Comparison of ENCODE assay signal across 11 mouse cellular contexts in genomic region chr11:6256490-6257072, GRCm38 (mm10). TPM values are rescaled to one million over a fixed set of nuclear protein-coding genes. Genes with fewer than 3 reads are reported as not detected.
A peak's percentile ranks its signal among the peaks of the same experiment; 100 is the strongest.
DNase-seq lines count a peak whose midpoint lies in the region; ATAC-seq and TF ChIP-seq lines count a peak whose summit lies in the region.
"Had no signal": no experiment of that assay in that cellular context is flagged by ENCODE, and none has a peak within 500 bp of the region (broad histone marks: within the 10 kb centered on the region; RNA-seq: fewer than 3 reads in every experiment).

No protein-coding gene starts in this region.

- no peak overlapping the region for H3K27ac ChIP-seq in forebrain, embryonic 11.5 days (ENCODE audit: low read depth, low read length)
- no peak overlapping the region for H3K27ac ChIP-seq in forebrain, embryonic 12.5 days
- H3K27ac ChIP-seq in midbrain, embryonic 15.5 days, result no peak overlapping the region
- H3K27ac ChIP-seq in midbrain, embryonic 14.5 days (replicated peaks; ENCODE audit: low read depth, low read length), result no peak overlapping the region
- no peak overlapping the region for H3K27ac ChIP-seq in kidney, embryonic 14.5 days (ENCODE audit: low read depth, low read length)
- H3K27ac ChIP-seq: heart, embryonic 15.5 days; left cerebral cortex, adult 2 months had no signal

- ATAC-seq in forebrain, embryonic 11.5 days (replicated peaks; ENCODE audit: low FRiP score), result peak; percentile 61
- no peak for ATAC-seq in forebrain, embryonic 12.5 days (ENCODE audit: low FRiP score)
- peak; percentile 40; the same call in 1 of the 2 replicates for ATAC-seq in midbrain, embryonic 15.5 days (replicated peaks)
- ATAC-seq in midbrain, embryonic 14.5 days (ENCODE audit: low FRiP score, low TSS enrichment), result no peak
- ATAC-seq in kidney, embryonic 14.5 days (ENCODE audit: low FRiP score, low TSS enrichment), result peak; percentile 50; the same call in 1 of the 2 replicates

- TF ChIP-seq POLR2A in myocyte (IDR thresholded peaks at IDR 0.05; ENCODE audit: insufficient read length, low read depth), result peak; percentile 38

- DNase-seq in forebrain, embryonic 11.5 days (ENCODE audit: low spot score), result peak; percentile 52
- DNase-seq in midbrain, embryonic 14.5 days, result no peak
- no peak for DNase-seq in cerebellum, postnatal 25 days
- DNase-seq in layer of hippocampus, adult 9-10 months (ENCODE audit: low spot score), result no peak
- DNase-seq: cerebellum, adult 11-12 months had no signal

- peaks cover 16% of the 10 kb centered on the region for H3K36me3 ChIP-seq in forebrain, embryonic 11.5 days (ENCODE audit: control insufficient read depth, insufficient read depth, low read length)
- H3K36me3 ChIP-seq in forebrain, embryonic 12.5 days (replicated peaks), result peaks cover 42% of the 10 kb centered on the region
- peaks cover 32% of the 10 kb centered on the region; the same call in 1 of the 2 replicates for H3K36me3 ChIP-seq in midbrain, embryonic 15.5 days (replicated peaks)
- peaks cover 42% of the 10 kb centered on the region for H3K36me3 ChIP-seq in midbrain, embryonic 14.5 days (ENCODE audit: control insufficient read depth, insufficient read depth, low read length)
- H3K36me3 ChIP-seq in kidney, embryonic 14.5 days (ENCODE audit: control insufficient read depth, insufficient read depth, low read length), result peaks cover 44% of the 10 kb centered on the region
- peaks cover 30% of the 10 kb centered on the region for H3K36me3 ChIP-seq in myocyte (ENCODE audit: control insufficient read depth, insufficient read depth)

- H3K4me2 ChIP-seq in forebrain, embryonic 11.5 days (ENCODE audit: low read depth, low read length, severe bottlenecking), result no peak overlapping the region
- no peak overlapping the region for H3K4me2 ChIP-seq in forebrain, embryonic 12.5 days
- no peak overlapping the region for H3K4me2 ChIP-seq in midbrain, embryonic 15.5 days
- H3K4me2 ChIP-seq in midbrain, embryonic 14.5 days (ENCODE audit: low read length), result no peak overlapping the region
- H3K4me2 ChIP-seq in kidney, embryonic 14.5 days (replicated peaks; ENCODE audit: low read depth, low read length), result no peak overlapping the region
- H3K4me2 ChIP-seq in myocyte (ENCODE audit: low read depth), result no peak overlapping the region
- H3K4me2 ChIP-seq: heart, embryonic 15.5 days had no signal

- no peak overlapping the region for H3ac ChIP-seq in myocyte (ENCODE audit: control insufficient read depth, insufficient read length)

- 66% methylated on average over 6 of the region's 6 CpGs for WGBS in forebrain, embryonic 11.5 days
- WGBS in forebrain, embryonic 12.5 days, result 74% methylated on average over 6 of the region's 6 CpGs
- 74% methylated on average over 6 of the region's 6 CpGs for WGBS in midbrain, embryonic 15.5 days
- WGBS in midbrain, embryonic 14.5 days, result 70% methylated on average over 6 of the region's 6 CpGs
- 71% methylated on average over 6 of the region's 6 CpGs for WGBS in kidney, embryonic 14.5 days

- no peak overlapping the region for H3K9ac ChIP-seq in forebrain, embryonic 11.5 days (ENCODE audit: low read length)
- no peak overlapping the region for H3K9ac ChIP-seq in forebrain, embryonic 12.5 days
- no peak overlapping the region for H3K9ac ChIP-seq in midbrain, embryonic 15.5 days
- H3K9ac ChIP-seq in midbrain, embryonic 14.5 days (replicated peaks; ENCODE audit: low read length), result no peak overlapping the region
- no peak overlapping the region for H3K9ac ChIP-seq in kidney, embryonic 14.5 days (ENCODE audit: low read depth, low read length)
- H3K9ac ChIP-seq: heart, embryonic 15.5 days had no signal

- H3K79me2 ChIP-seq in myocyte (ENCODE audit: control insufficient read depth, insufficient read depth), result no peaks in the 10 kb centered on the region

- H3K27me3 ChIP-seq in forebrain, embryonic 11.5 days (ENCODE audit: control insufficient read depth, insufficient read depth, low read length), result no peaks in the 10 kb centered on the region
- H3K27me3 ChIP-seq in forebrain, embryonic 12.5 days, result no peaks in the 10 kb centered on the region
- H3K27me3 ChIP-seq in midbrain, embryonic 15.5 days (replicated peaks), result no peaks in the 10 kb centered on the region
- H3K27me3 ChIP-seq in midbrain, embryonic 14.5 days (ENCODE audit: control insufficient read depth, insufficient read depth, low read length), result no peaks in the 10 kb centered on the region
- H3K27me3 ChIP-seq in kidney, embryonic 14.5 days (ENCODE audit: control insufficient read depth, insufficient read depth, low read length), result no peaks in the 10 kb centered on the region
- H3K27me3 ChIP-seq in myocyte (ENCODE audit: control insufficient read depth, insufficient read depth, insufficient read length), result no peaks in the 10 kb centered on the region
- H3K27me3 ChIP-seq: heart, embryonic 15.5 days had no signal

- no peaks in the 10 kb centered on the region for H3K4me1 ChIP-seq in forebrain, embryonic 11.5 days (replicated peaks; ENCODE audit: control insufficient read depth, insufficient read depth, low read length)
- no peaks in the 10 kb centered on the region for H3K4me1 ChIP-seq in forebrain, embryonic 12.5 days
- H3K4me1 ChIP-seq in midbrain, embryonic 15.5 days, result no peaks in the 10 kb centered on the region
- no peaks in the 10 kb centered on the region for H3K4me1 ChIP-seq in midbrain, embryonic 14.5 days (ENCODE audit: control insufficient read depth, insufficient read depth, low read length)
- no peaks in the 10 kb centered on the region for H3K4me1 ChIP-seq in kidney, embryonic 14.5 days (ENCODE audit: control insufficient read depth, insufficient read depth, low read length)
- H3K4me1 ChIP-seq: heart, embryonic 15.5 days had no signal

- H3K4me3 ChIP-seq in forebrain, embryonic 11.5 days (ENCODE audit: low read depth, low read length), result no peak overlapping the region
- no peak overlapping the region for H3K4me3 ChIP-seq in forebrain, embryonic 12.5 days (replicated peaks)
- H3K4me3 ChIP-seq in midbrain, embryonic 15.5 days, result no peak overlapping the region
- no peak overlapping the region for H3K4me3 ChIP-seq in midbrain, embryonic 14.5 days (replicated peaks; ENCODE audit: low read depth, low read length)
- H3K4me3 ChIP-seq in kidney, embryonic 14.5 days (ENCODE audit: low read length), result no peak overlapping the region
- H3K4me3 ChIP-seq in myocyte, result no peak overlapping the region
- H3K4me3 ChIP-seq: heart, embryonic 15.5 days; left cerebral cortex, adult 2 months had no signal

- H3K9me3 ChIP-seq in forebrain, embryonic 11.5 days (ENCODE audit: control insufficient read depth, low read length), result no peaks in the 10 kb centered on the region
- no peaks in the 10 kb centered on the region for H3K9me3 ChIP-seq in forebrain, embryonic 12.5 days
- H3K9me3 ChIP-seq in midbrain, embryonic 15.5 days, result no peaks in the 10 kb centered on the region
- H3K9me3 ChIP-seq in midbrain, embryonic 14.5 days (ENCODE audit: control insufficient read depth, low read length), result no peaks in the 10 kb centered on the region
- no peaks in the 10 kb centered on the region for H3K9me3 ChIP-seq in kidney, embryonic 14.5 days (ENCODE audit: control insufficient read depth, low read length)
- H3K9me3 ChIP-seq: heart, embryonic 15.5 days had no signal

RNA-seq across cellular contexts. Expression of gene Ddx56, which starts 11.0 kb away (rescaled TPM):
- polyA plus RNA-seq in forebrain, embryonic 11.5 days (2014; fragmentation: Nextera tagmentation; extraction: Ambion mirVana), result 104 and 110 TPM in 2 replicates
- polyA plus RNA-seq in forebrain, embryonic 12.5 days (2016; fragmentation: Nextera tagmentation; extraction: Ambion mirVana), result 97.4 TPM in 2 replicates
- polyA plus RNA-seq in midbrain, embryonic 15.5 days (2015; fragmentation: Nextera tagmentation; extraction: Ambion mirVana), result 71.4 and 72.2 TPM in 2 replicates
- polyA plus RNA-seq in midbrain, embryonic 14.5 days (2014; fragmentation: Nextera tagmentation; extraction: Ambion mirVana), result 64.0 and 80.2 TPM in 2 replicates
- 80.7 and 112 TPM in 2 replicates for polyA plus RNA-seq in kidney, embryonic 14.5 days (2014; fragmentation: Nextera tagmentation; extraction: Ambion mirVana)
- polyA plus RNA-seq in myocyte (2012; fragmentation: generic; extraction: Trizol), result 55.7 TPM

RNA-seq across cellular contexts. Expression of gene Tmed4, which starts 18.1 kb away (rescaled TPM):
- polyA plus RNA-seq in forebrain, embryonic 11.5 days (2014; fragmentation: Nextera tagmentation; extraction: Ambion mirVana), result 135 and 144 TPM in 2 replicates
- 151 TPM in 2 replicates for polyA plus RNA-seq in forebrain, embryonic 12.5 days (2016; fragmentation: Nextera tagmentation; extraction: Ambion mirVana)
- 123 and 128 TPM in 2 replicates for polyA plus RNA-seq in midbrain, embryonic 15.5 days (2015; fragmentation: Nextera tagmentation; extraction: Ambion mirVana)
- 132 and 140 TPM in 2 replicates for polyA plus RNA-seq in midbrain, embryonic 14.5 days (2014; fragmentation: Nextera tagmentation; extraction: Ambion mirVana)
- 119 and 132 TPM in 2 replicates for polyA plus RNA-seq in kidney, embryonic 14.5 days (2014; fragmentation: Nextera tagmentation; extraction: Ambion mirVana)
- 66.9 TPM for polyA plus RNA-seq in myocyte (2012; fragmentation: generic; extraction: Trizol)

RNA-seq across cellular contexts. Expression of gene Npc1l1, which starts 26.6 kb away (rescaled TPM):
- polyA plus RNA-seq in forebrain, embryonic 11.5 days (2014; fragmentation: Nextera tagmentation; extraction: Ambion mirVana), result not detected in 2 replicates
- not detected in 2 replicates for polyA plus RNA-seq in forebrain, embryonic 12.5 days (2016; fragmentation: Nextera tagmentation; extraction: Ambion mirVana)
- polyA plus RNA-seq in midbrain, embryonic 15.5 days (2015; fragmentation: Nextera tagmentation; extraction: Ambion mirVana), result 0.06 and 0.08 TPM in 2 replicates
- polyA plus RNA-seq in midbrain, embryonic 14.5 days (2014; fragmentation: Nextera tagmentation; extraction: Ambion mirVana), result not detected in 2 replicates
- 0.05 and 0.11 TPM in 2 replicates for polyA plus RNA-seq in kidney, embryonic 14.5 days (2014; fragmentation: Nextera tagmentation; extraction: Ambion mirVana)
- polyA plus RNA-seq in myocyte (2012; fragmentation: generic; extraction: Trizol), result 0.07 TPM
- polyA plus RNA-seq: heart, embryonic 15.5 days had no signal

RNA-seq across cellular contexts. Expression of gene Ogdh, which starts 34.9 kb away (rescaled TPM):
- 105 and 109 TPM in 2 replicates for polyA plus RNA-seq in forebrain, embryonic 11.5 days (2014; fragmentation: Nextera tagmentation; extraction: Ambion mirVana)
- 87.7 and 96.4 TPM in 2 replicates for polyA plus RNA-seq in forebrain, embryonic 12.5 days (2016; fragmentation: Nextera tagmentation; extraction: Ambion mirVana)
- 118 and 126 TPM in 2 replicates for polyA plus RNA-seq in midbrain, embryonic 15.5 days (2015; fragmentation: Nextera tagmentation; extraction: Ambion mirVana)
- 79.9 and 104 TPM in 2 replicates for polyA plus RNA-seq in midbrain, embryonic 14.5 days (2014; fragmentation: Nextera tagmentation; extraction: Ambion mirVana)
- 46.8 and 108 TPM in 2 replicates for polyA plus RNA-seq in kidney, embryonic 14.5 days (2014; fragmentation: Nextera tagmentation; extraction: Ambion mirVana)
- polyA plus RNA-seq in myocyte (2012; fragmentation: generic; extraction: Trizol), result 127 TPM

RNA-seq across cellular contexts. Expression of gene Nudcd3, which starts 56.4 kb away (rescaled TPM):
- 47.9 and 55.1 TPM in 2 replicates for polyA plus RNA-seq in forebrain, embryonic 11.5 days (2014; fragmentation: Nextera tagmentation; extraction: Ambion mirVana)
- 60.5 and 64.1 TPM in 2 replicates for polyA plus RNA-seq in forebrain, embryonic 12.5 days (2016; fragmentation: Nextera tagmentation; extraction: Ambion mirVana)
- 73.8 and 77.2 TPM in 2 replicates for polyA plus RNA-seq in midbrain, embryonic 15.5 days (2015; fragmentation: Nextera tagmentation; extraction: Ambion mirVana)
- 56.9 and 57.8 TPM in 2 replicates for polyA plus RNA-seq in midbrain, embryonic 14.5 days (2014; fragmentation: Nextera tagmentation; extraction: Ambion mirVana)
- polyA plus RNA-seq in kidney, embryonic 14.5 days (2014; fragmentation: Nextera tagmentation; extraction: Ambion mirVana), result 32.7 and 36.0 TPM in 2 replicates
- polyA plus RNA-seq in myocyte (2012; fragmentation: generic; extraction: Trizol), result 67.1 TPM

Comparison
In these comparisons a context has a peak if more than half of its experiments do, and no peak if none do; other contexts are left out.
1. ATAC-seq: peak in forebrain, embryonic 11.5 days (single experiment), midbrain, embryonic 15.5 days (single experiment) and kidney, embryonic 14.5 days (single experiment); none in forebrain, embryonic 12.5 days (single experiment) and midbrain, embryonic 14.5 days (single experiment).